Mouse (Mus musculus): ENCODE data around the gene Megf8. TPM values are rescaled to one million over a fixed set of nuclear protein-coding genes. Genes with fewer than 3 reads are reported as not detected.

Gene Megf8
- total RNA-seq, 1 experiment, result 47.5 TPM

DNA sequence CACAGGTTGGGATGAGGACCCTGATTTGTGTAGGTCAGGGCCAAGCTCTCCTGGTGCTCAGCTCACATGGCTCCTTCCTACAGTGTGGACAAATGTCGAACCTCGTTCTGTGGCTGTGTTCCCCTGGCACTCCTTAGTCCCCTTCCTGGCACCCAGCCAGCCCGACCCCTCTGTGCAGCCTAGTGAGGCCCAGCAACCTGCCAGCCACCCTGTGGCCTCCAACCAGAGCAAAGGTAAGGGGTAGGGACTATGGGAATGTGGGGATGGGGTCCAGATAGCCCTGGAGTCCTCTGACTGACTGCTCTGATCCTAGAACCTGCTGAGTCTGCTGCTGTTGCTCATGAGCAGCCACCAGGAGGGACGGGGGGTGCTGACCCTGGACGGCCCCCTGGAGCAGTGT is 32.2 kb upstream of the Megf8 start:
- Histone ChIP-seq H3K36me3 (ENCODE audit: control insufficient read depth, insufficient read depth, low read length, poor library complexity, severe bottlenecking) (peaks cover 47% of the 10 kb centered on the region), H3K27ac (ENCODE audit: insufficient read depth, low read depth, low read length, poor library complexity, severe bottlenecking) (no peak overlapping the region), H3K4me1 (ENCODE audit: control insufficient read depth in 2 of 2, insufficient read depth in 2 of 2, low read length in 2 of 2, poor library complexity in 1 of 2) (peaks cover 12 to 30% of the 10 kb centered on the region in 2 experiments; a peak in 2 of 4 replicates), H3K9me3 (ENCODE audit: control insufficient read depth, insufficient read depth, low read depth, low read length) (no peaks in the 10 kb centered on the region), H3K9ac (ENCODE audit: insufficient read depth, low read depth, low read length, poor library complexity, severe bottlenecking) (no peak overlapping the region), H3K4me3 (ENCODE audit: insufficient read depth in 1 of 2, low read depth in 1 of 2, low read length in 2 of 2, poor library complexity in 1 of 2, severe bottlenecking in 1 of 2) (no peak overlapping the region)
- no peak for DNase-seq (ENCODE audit: low read depth, low spot score)
- TF ChIP-seq CHD2 (IDR thresholded peaks at IDR 0.05; ENCODE audit: low read depth, low read length) (no peak), ZNF384 (IDR thresholded peaks at IDR 0.05; ENCODE audit: low read depth, low read length) (no peak), MAFK (IDR thresholded peaks at IDR 0.05; ENCODE audit: insufficient read depth, low read depth, low read length) (no peak), HCFC1 (IDR thresholded peaks at IDR 0.05; ENCODE audit: borderline replicate concordance, insufficient read depth, low read length) (no peak), ZC3H11A (IDR thresholded peaks at IDR 0.05; ENCODE audit: borderline replicate concordance, low read depth, low read length) (no peak)
- in situ Hi-C loops (cut with MboI; ENCODE audit: low sequenced_read_pairs in 2 of 2, unreplicated experiment in 2 of 2), result no loop called here

DNA sequence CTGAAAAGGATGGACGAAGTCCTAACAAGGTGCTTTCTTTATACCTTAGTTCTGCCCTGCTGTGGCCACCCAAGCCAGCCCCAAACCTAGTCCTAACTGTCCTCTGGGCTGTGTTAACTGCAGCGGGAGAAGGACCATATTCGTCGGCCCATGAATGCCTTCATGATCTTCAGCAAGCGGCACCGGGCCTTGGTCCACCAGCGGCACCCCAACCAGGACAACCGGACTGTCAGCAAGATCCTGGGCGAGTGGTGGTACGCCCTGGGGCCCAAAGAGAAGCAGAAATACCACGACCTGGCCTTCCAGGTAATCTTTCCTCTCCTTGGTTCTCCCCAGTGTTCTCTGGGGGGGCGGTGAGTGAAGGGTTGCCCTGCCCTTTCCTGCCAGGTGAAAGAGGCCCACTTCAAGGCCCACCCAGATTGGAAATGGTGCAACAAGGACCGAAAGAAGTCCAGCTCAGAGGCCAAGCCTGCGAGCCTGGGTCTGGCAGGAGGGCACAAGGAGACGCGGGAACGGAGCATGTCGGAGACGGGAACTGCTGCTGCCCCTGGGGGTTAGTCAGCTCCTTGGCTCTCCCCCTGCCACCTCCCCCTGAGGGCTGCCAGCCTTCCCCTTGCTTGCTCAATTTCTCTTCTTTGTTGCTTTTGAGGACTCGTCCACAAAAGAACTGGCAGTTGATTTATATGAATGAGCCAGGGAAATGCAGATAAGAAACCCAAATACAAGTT is 31.3 kb upstream of the Megf8 start:
- Histone ChIP-seq H3K4me3 (ENCODE audit: insufficient read depth in 1 of 2, low read depth in 1 of 2, low read length in 2 of 2, poor library complexity in 1 of 2, severe bottlenecking in 1 of 2) (no peak overlapping the region), H3K27ac (ENCODE audit: insufficient read depth, low read depth, low read length, poor library complexity, severe bottlenecking) (no peak overlapping the region), H3K9ac (ENCODE audit: insufficient read depth, low read depth, low read length, poor library complexity, severe bottlenecking) (no peak overlapping the region), H3K9me3 (ENCODE audit: control insufficient read depth, insufficient read depth, low read depth, low read length) (no peaks in the 10 kb centered on the region), H3K4me1 (ENCODE audit: control insufficient read depth in 2 of 2, insufficient read depth in 2 of 2, low read length in 2 of 2, poor library complexity in 1 of 2) (peaks cover 11 to 25% of the 10 kb centered on the region in 2 experiments; a peak in 2 of 4 replicates), H3K36me3 (ENCODE audit: control insufficient read depth, insufficient read depth, low read length, poor library complexity, severe bottlenecking) (peaks cover 53% of the 10 kb centered on the region)
- in situ Hi-C loops (cut with MboI; ENCODE audit: low sequenced_read_pairs in 2 of 2, unreplicated experiment in 2 of 2), result no loop called here
- DNase-seq (ENCODE audit: low read depth, low spot score), result no peak
- no peak for TF ChIP-seq MAFK (IDR thresholded peaks at IDR 0.05; ENCODE audit: insufficient read depth, low read depth, low read length)

DNA sequence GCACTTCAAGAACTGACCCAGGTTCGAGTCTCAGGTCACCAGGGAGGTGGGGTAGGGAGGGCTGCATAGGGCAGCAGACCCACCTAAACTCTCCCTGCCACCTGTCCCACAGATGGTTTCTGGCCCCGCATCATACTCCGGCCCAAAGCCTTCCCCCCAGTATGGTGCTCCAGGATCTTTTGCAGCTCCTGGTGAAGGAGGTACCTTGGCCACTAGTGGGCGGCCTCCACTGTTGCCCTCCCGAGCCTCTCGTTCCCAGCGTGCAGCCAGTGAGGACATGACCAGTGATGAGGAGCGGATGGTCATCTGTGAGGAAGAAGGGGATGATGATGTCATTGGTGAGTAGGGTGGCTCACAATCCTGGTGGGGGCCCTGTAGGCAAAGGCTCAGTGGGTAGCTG is 30.0 kb upstream of the Megf8 start:
- no peak for TF ChIP-seq ZC3H11A (IDR thresholded peaks at IDR 0.05; ENCODE audit: borderline replicate concordance, low read depth, low read length)
- no peak for TF ChIP-seq MAFK (IDR thresholded peaks at IDR 0.05; ENCODE audit: insufficient read depth, low read depth, low read length)
- TF ChIP-seq HCFC1 (IDR thresholded peaks at IDR 0.05; ENCODE audit: borderline replicate concordance, insufficient read depth, low read length), result no peak
- no peak for TF ChIP-seq ZNF384 (IDR thresholded peaks at IDR 0.05; ENCODE audit: low read depth, low read length)
- no peak for TF ChIP-seq CHD2 (IDR thresholded peaks at IDR 0.05; ENCODE audit: low read depth, low read length)
- Histone ChIP-seq H3K27ac (ENCODE audit: insufficient read depth, low read depth, low read length, poor library complexity, severe bottlenecking) (no peak overlapping the region), H3K9ac (ENCODE audit: insufficient read depth, low read depth, low read length, poor library complexity, severe bottlenecking) (no peak overlapping the region), H3K4me3 (ENCODE audit: insufficient read depth in 1 of 2, low read depth in 1 of 2, low read length in 2 of 2, poor library complexity in 1 of 2, severe bottlenecking in 1 of 2) (no peak overlapping the region), H3K36me3 (ENCODE audit: control insufficient read depth, insufficient read depth, low read length, poor library complexity, severe bottlenecking) (peaks cover 66% of the 10 kb centered on the region), H3K4me1 (ENCODE audit: control insufficient read depth in 2 of 2, insufficient read depth in 2 of 2, low read length in 2 of 2, poor library complexity in 1 of 2) (peaks cover 3 to 18% of the 10 kb centered on the region in 2 experiments; a peak in 3 of 4 replicates), H3K9me3 (ENCODE audit: control insufficient read depth, insufficient read depth, low read depth, low read length) (no peaks in the 10 kb centered on the region)
- in situ Hi-C loops (cut with MboI; ENCODE audit: low sequenced_read_pairs in 2 of 2, unreplicated experiment in 2 of 2), result no loop called here
- no peak for DNase-seq (ENCODE audit: low read depth, low spot score)

DNA sequence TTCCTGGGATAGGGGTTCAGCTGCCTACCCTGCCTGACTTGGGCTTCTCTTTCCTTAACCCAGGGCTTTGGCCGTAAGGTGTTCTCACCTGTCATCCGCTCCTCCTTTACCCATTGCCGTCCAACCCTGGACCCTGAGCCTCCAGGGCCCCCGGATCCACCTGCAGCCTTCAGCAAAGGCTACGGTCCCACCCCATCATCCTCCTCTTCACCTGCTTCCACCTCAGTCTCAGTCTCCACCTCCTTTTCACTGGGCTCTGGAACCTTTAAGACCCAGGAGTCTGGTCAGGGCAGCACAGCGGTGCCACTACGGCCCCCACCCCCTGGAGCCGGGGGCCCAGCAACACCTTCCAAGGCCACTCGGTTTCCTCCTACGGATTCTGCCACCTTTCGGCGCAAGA is 29.0 kb upstream of the Megf8 start:
- in situ Hi-C loops (cut with MboI; ENCODE audit: low sequenced_read_pairs in 2 of 2, unreplicated experiment in 2 of 2), result no loop called here
- no peak overlapping the region for H3K9ac ChIP-seq (ENCODE audit: insufficient read depth, low read depth, low read length, poor library complexity, severe bottlenecking)
- no peak overlapping the region for H3K27ac ChIP-seq (ENCODE audit: insufficient read depth, low read depth, low read length, poor library complexity, severe bottlenecking)
- TF ChIP-seq ZNF384 (IDR thresholded peaks at IDR 0.05; ENCODE audit: low read depth, low read length) (no peak), MAFK (IDR thresholded peaks at IDR 0.05; ENCODE audit: insufficient read depth, low read depth, low read length) (no peak), HCFC1 (IDR thresholded peaks at IDR 0.05; ENCODE audit: borderline replicate concordance, insufficient read depth, low read length) (no peak), ZC3H11A (IDR thresholded peaks at IDR 0.05; ENCODE audit: borderline replicate concordance, low read depth, low read length) (no peak), CHD2 (IDR thresholded peaks at IDR 0.05; ENCODE audit: low read depth, low read length) (no peak)
- H3K4me1 ChIP-seq (ENCODE audit: control insufficient read depth in 2 of 2, insufficient read depth in 2 of 2, low read length in 2 of 2, poor library complexity in 1 of 2), result peaks cover 3 to 23% of the 10 kb centered on the region in 2 experiments; a peak in 3 of 4 replicates
- no peaks in the 10 kb centered on the region for H3K9me3 ChIP-seq (ENCODE audit: control insufficient read depth, insufficient read depth, low read depth, low read length)
- peaks cover 76% of the 10 kb centered on the region for H3K36me3 ChIP-seq (ENCODE audit: control insufficient read depth, insufficient read depth, low read length, poor library complexity, severe bottlenecking)
- no peak for DNase-seq (ENCODE audit: low read depth, low spot score)
- no peak overlapping the region for H3K4me3 ChIP-seq (ENCODE audit: insufficient read depth in 1 of 2, low read depth in 1 of 2, low read length in 2 of 2, poor library complexity in 1 of 2, severe bottlenecking in 1 of 2)
